24 mouse cellular contexts compared by ENCODE assay signal in genomic region chr6:92904037-92904436, GRCm38 (mm10). TPM values are rescaled to one million over a fixed set of nuclear protein-coding genes. Genes with fewer than 3 reads are reported as not detected.
DNase-seq lines count a peak whose midpoint lies in the region; ATAC-seq lines count a peak whose summit lies in the region.
"Had no signal": no experiment of that assay in that cellular context is flagged by ENCODE, and none has a peak within 500 bp of the region (broad histone marks: within the 10 kb centered on the region; RNA-seq: fewer than 3 reads in every experiment).

No protein-coding gene starts in this region.

- H3K4me1 ChIP-seq in kidney, embryonic 16.5 days (ENCODE audit: insufficient read depth, low read length): peaks cover 10% of the 10 kb centered on the region; the same call in 1 of the 2 replicates
- 0 out of 2 replicates have a peak, but pooled peaks cover 5% of the 10 kb centered on the region for H3K4me1 ChIP-seq in stomach, embryonic 16.5 days (ENCODE audit: control insufficient read depth, insufficient read depth, low read length)
- H3K4me1 ChIP-seq in forebrain, embryonic 11.5 days (replicated peaks; ENCODE audit: control insufficient read depth, insufficient read depth, low read length): no peaks in the 10 kb centered on the region
- H3K4me1 ChIP-seq: forebrain, embryonic 12.5 days had no signal

- 73% methylated on average over 1 of the region's 1 CpGs for WGBS in kidney, embryonic 16.5 days
- WGBS in stomach, embryonic 16.5 days: 71% methylated on average over 1 of the region's 1 CpGs
- WGBS in forebrain, embryonic 11.5 days: 84% methylated on average over 1 of the region's 1 CpGs

- peaks cover 51% of the 10 kb centered on the region for H3K36me3 ChIP-seq in kidney, embryonic 16.5 days (ENCODE audit: insufficient read depth, low read length)
- 0 out of 2 replicates have a peak, but pooled peaks cover 3% of the 10 kb centered on the region for H3K36me3 ChIP-seq in stomach, embryonic 16.5 days (ENCODE audit: control insufficient read depth, insufficient read depth, low read length)
- H3K36me3 ChIP-seq in forebrain, embryonic 11.5 days (ENCODE audit: control insufficient read depth, insufficient read depth, low read length): no peaks in the 10 kb centered on the region
- H3K36me3 ChIP-seq: forebrain, embryonic 12.5 days had no signal

- no peak overlapping the region for H3K4me3 ChIP-seq in kidney, embryonic 16.5 days (ENCODE audit: low read length)
- H3K4me3 ChIP-seq in stomach, embryonic 16.5 days (replicated peaks; ENCODE audit: low read length): no peak overlapping the region
- no peak overlapping the region for H3K4me3 ChIP-seq in forebrain, embryonic 11.5 days (ENCODE audit: low read depth, low read length)
- H3K4me3 ChIP-seq: embryonic facial prominence, embryonic 15.5 days; forebrain, embryonic 12.5 days; heart, adult 2 months; heart, embryonic 12.5 days; hindbrain, embryonic 10.5 days had no signal

- ATAC-seq in kidney, embryonic 16.5 days (ENCODE audit: low FRiP score, low TSS enrichment): no peak
- peak; percentile 58; the same call in 1 of the 2 replicates for ATAC-seq in stomach, embryonic 16.5 days (ENCODE audit: insufficient read depth, low FRiP score)
- ATAC-seq in forebrain, embryonic 11.5 days (replicated peaks; ENCODE audit: low FRiP score): no peak
- ATAC-seq: forebrain, embryonic 16.5 days had no signal

- H3K9ac ChIP-seq in kidney, embryonic 16.5 days (replicated peaks; ENCODE audit: low read length): no peak overlapping the region
- H3K9ac ChIP-seq in stomach, embryonic 16.5 days (ENCODE audit: low read length): no peak overlapping the region
- H3K9ac ChIP-seq in forebrain, embryonic 11.5 days (ENCODE audit: low read length): no peak overlapping the region
- H3K9ac ChIP-seq: embryonic facial prominence, embryonic 15.5 days; forebrain, embryonic 12.5 days; heart, embryonic 12.5 days; hindbrain, embryonic 14.5 days had no signal

- H3K9me3 ChIP-seq in kidney, embryonic 16.5 days (ENCODE audit: low read length): no peaks in the 10 kb centered on the region
- H3K9me3 ChIP-seq in stomach, embryonic 16.5 days (replicated peaks; ENCODE audit: control insufficient read depth, low read length): no peaks in the 10 kb centered on the region
- H3K9me3 ChIP-seq in forebrain, embryonic 11.5 days (ENCODE audit: control insufficient read depth, low read length): no peaks in the 10 kb centered on the region
- H3K9me3 ChIP-seq: embryonic facial prominence, embryonic 15.5 days; forebrain, embryonic 12.5 days; heart, embryonic 12.5 days; hindbrain, embryonic 10.5 days had no signal

- no peak for DNase-seq in kidney, postnatal 25 days
- DNase-seq in 416B (ENCODE audit: low read depth) (peak; percentile 78), NIH3T3 (ENCODE audit: low read depth) (peak; percentile 8), liver (no peak)
- no peak for DNase-seq in forebrain, embryonic 11.5 days (ENCODE audit: low spot score)
- DNase-seq: adrenal gland, adult 8-10 months; cerebellum, adult 11 months; cerebellum, adult 8-10 months; cerebellum, postnatal 14 days; embryo, embryonic 11 days; gastrocnemius, postnatal 10 days; heart, adult 2 months had no signal

- no peaks in the 10 kb centered on the region for H3K27me3 ChIP-seq in kidney, embryonic 16.5 days (ENCODE audit: insufficient read depth, low read length)
- no peaks in the 10 kb centered on the region for H3K27me3 ChIP-seq in stomach, embryonic 16.5 days (ENCODE audit: control insufficient read depth, insufficient read depth, low read length)
- H3K27me3 ChIP-seq in forebrain, embryonic 11.5 days (ENCODE audit: control insufficient read depth, insufficient read depth, low read length): no peaks in the 10 kb centered on the region
- H3K27me3 ChIP-seq: embryonic facial prominence, embryonic 15.5 days; forebrain, embryonic 12.5 days; heart, embryonic 12.5 days had no signal

- H3K4me2 ChIP-seq in kidney, embryonic 16.5 days (replicated peaks; ENCODE audit: low read depth, low read length): no peak overlapping the region
- no peak overlapping the region for H3K4me2 ChIP-seq in stomach, embryonic 16.5 days (ENCODE audit: low read depth, low read length)
- no peak overlapping the region for H3K4me2 ChIP-seq in forebrain, embryonic 11.5 days (ENCODE audit: low read depth, low read length, severe bottlenecking)
- H3K4me2 ChIP-seq: embryonic facial prominence, embryonic 15.5 days; forebrain, embryonic 12.5 days; heart, embryonic 12.5 days; hindbrain, embryonic 14.5 days had no signal

- H3K27ac ChIP-seq in kidney, embryonic 16.5 days (ENCODE audit: low read length): peak overlapping the region; percentile 20; the same call in 1 of the 2 replicates
- H3K27ac ChIP-seq in stomach, embryonic 16.5 days (ENCODE audit: low read length): no peak overlapping the region
- no peak overlapping the region for H3K27ac ChIP-seq in forebrain, embryonic 11.5 days (ENCODE audit: low read depth, low read length)
- H3K27ac ChIP-seq: embryonic facial prominence, embryonic 15.5 days; forebrain, embryonic 12.5 days; heart, adult 2 months; hindbrain, embryonic 10.5 days; hindbrain, embryonic 14.5 days had no signal

RNA-seq across cellular contexts. Expression of gene Gm15737, which starts 34.9 kb away (rescaled TPM):
- 0.04 and 0.12 TPM in 2 replicates for polyA plus RNA-seq in kidney, embryonic 16.5 days (2015; fragmentation: Nextera tagmentation; extraction: Ambion mirVana)
- polyA plus RNA-seq in stomach, embryonic 16.5 days (2015; fragmentation: Nextera tagmentation; extraction: Ambion mirVana): 0.11 and 0.25 TPM in 2 replicates
- not detected in 2 replicates for polyA plus RNA-seq in forebrain, embryonic 11.5 days (2014; fragmentation: Nextera tagmentation; extraction: Ambion mirVana)
- polyA plus RNA-seq: brain, embryonic 14.5 days; C2C12; embryonic facial prominence, embryonic 11.5 days; forebrain, embryonic 12.5 days; forebrain, embryonic 16.5 days; frontal cortex, adult 2 months had no signal

RNA-seq across cellular contexts. Expression of gene Adamts9, which starts 39.3 kb away (rescaled TPM):
- 12.0 and 13.9 TPM in 2 replicates for polyA plus RNA-seq in kidney, embryonic 16.5 days (2015; fragmentation: Nextera tagmentation; extraction: Ambion mirVana)
- 17.6 and 22.8 TPM in 2 replicates for polyA plus RNA-seq in stomach, embryonic 16.5 days (2015; fragmentation: Nextera tagmentation; extraction: Ambion mirVana)
- polyA plus RNA-seq in forebrain, embryonic 11.5 days (2014; fragmentation: Nextera tagmentation; extraction: Ambion mirVana): 2.3 and 2.8 TPM in 2 replicates

Comparison
In these comparisons a context has a peak if more than half of its experiments do, and no peak if none do; other contexts are left out.
1. DNase-seq: peak in 416B (single experiment) and NIH3T3 (single experiment); none in kidney, postnatal 25 days (0 of 2), liver (single experiment) and forebrain, embryonic 11.5 days (single experiment).